Mouse (Mus musculus) cerebellum, adult 11 months (tissue): Measurements from ENCODE around the gene Prkcg.
A peak's percentile ranks its signal among the peaks of the same experiment; 100 is the strongest.

ENCODE experiments used
- DNase-seq: peaks from one replicate; pipeline ENCODE4 v3.0.0; 2022

The Prkcg gene

DNA sequence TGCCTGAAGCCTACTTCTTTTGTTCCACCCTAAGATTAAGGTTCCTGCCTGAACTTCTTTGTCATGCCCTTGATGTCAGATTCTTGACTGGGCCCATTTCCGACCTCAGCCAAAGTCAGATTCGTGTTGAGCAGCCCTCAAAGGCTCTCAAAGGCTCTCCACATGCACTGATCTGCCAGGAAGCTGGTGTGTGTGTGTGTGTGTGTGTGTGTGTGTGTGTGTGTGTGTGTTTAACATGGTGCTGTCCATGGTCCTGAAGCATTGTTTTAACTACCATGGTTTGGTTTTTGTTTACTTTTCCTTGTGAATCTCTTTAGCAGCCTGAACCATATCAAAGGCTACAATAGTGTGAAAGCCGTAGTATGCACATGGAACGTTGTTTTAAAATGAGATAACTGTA is 39.0 kb downstream of the Prkcg start:
- no peak for DNase-seq

DNA sequence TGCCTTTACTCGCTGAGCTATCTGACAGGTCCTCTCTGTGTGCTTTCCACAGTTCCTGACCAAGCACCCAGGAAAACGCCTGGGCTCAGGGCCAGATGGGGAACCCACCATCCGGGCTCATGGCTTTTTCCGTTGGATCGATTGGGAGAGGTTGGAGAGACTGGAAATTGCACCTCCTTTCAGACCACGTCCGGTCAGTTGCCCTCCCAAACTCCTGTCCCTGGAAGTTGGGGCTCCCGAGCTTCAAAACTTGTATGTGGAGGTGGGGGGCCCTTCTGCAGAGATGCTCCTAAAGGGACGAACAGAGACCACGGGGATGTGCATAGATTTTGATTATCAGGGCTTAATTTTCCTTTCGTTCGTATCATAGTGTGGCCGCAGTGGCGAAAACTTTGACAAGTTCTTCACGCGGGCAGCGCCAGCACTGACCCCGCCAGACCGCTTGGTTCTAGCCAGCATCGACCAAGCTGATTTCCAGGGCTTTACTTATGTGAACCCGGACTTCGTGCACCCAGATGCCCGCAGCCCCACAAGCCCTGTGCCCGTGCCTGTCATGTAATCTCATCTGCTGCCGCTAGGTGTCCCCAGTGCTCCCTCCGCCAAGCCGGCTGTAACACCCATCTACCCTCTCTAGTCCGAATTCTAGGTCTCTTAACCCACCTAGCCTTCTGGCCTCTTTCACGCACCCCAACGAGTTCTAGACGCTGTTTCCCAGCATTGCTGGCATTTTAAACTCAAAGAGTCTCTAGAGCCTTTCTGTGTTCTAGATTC is 41.0 kb downstream of the Prkcg start:
- peak; percentile 81 for DNase-seq

DNA sequence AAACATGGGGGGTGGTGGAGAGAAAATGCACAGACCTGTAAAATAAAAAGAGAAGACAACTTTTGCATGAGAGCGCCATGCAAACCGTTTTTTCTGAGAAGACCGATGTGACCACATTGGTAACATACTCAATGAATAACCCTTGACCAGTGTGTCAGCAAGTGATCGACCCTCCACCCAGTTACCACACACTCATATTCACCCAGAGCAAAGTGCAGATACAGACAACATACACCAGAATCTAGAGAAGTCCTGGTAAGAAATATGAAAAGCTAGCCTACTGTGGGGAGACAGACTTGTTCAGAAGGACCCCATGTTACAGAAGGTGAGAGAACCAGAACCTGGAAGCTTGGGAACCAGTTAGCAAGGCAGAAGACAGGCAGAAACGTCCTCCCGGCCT is 42.2 kb downstream of the Prkcg start:
- no peak for DNase-seq

DNA sequence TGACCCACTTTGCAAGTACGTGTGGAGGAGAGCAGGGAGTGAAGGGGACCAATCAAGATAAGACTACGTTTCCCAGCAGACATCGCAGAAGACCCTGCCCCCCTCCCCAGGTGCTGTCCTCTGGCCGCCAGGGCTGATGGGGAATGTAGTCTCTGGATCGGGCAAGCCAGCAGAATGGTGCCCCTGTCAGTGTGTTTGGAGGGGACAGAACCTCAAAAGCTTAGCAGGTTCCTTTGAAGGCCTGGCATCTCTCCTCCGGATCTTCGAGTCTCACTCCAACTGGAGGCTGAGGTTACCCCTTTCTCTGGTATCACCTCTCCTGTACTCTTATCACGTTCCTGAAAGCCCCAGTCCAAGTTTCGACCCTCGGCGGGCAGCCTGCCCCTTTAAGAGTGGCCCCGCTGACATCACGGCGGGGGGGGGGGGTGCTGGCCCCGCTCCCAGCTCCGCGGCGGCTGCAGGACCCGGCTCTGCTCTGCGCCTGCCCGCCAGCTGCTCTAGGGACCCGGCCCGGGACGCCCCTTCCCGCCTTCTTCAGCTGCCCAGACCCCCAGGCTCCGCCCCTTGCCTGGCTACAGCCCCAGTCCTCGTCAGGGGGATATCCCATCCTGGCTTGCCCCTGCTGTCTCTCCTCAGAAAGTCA is 42.7 kb downstream of the Prkcg start:
- DNase-seq = peak; percentile 79

DNA sequence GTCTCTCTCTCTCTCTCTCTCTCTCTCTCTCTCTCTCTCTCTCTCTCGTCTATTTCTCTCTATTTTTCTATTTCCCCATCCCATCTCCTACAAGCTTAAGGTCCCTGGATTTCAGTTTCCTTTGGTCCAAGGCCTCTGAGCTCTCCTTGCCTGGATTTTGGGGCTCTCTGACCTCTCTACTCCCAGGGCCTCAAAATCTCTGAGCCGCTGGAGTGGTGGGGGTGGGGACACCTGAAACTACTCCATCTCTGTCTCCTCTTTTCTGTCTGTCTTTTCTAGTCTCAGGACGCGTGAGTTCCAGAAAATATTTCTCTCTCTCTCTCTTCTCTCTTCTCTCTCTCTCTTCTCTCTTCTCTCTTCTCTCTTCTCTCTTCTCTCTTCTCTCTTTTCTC is 43.2 kb downstream of the Prkcg start:
- no peak for DNase-seq

- peak; percentile 63 for DNase-seq
Observed at GRCm38 (mm10) chr7:3332619-3333521, 43.9 kb downstream of the Prkcg start, which contains the start of gene Cacng7. Cacng7 (plus strand) TSS chr7:3332955.

DNA sequence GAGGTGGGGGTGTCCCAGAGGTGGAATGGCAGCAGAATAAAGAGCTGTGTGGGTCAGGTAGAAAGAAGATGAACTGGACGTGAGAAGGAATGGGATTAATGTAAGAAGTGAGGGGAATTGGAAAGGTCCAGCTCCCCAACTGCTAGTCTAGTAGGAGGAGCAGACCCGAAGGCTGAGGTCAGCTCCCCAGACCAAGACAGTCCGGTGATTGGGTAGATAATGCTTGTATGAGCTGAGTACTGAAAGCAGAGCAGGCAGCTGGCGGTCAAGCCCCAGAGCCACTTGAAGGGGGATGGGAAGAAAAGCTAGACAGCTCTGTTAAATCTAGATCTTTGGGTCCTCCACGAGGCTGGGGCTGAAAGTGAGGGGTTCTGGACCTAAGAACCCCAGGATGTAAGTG is 44.6 kb downstream of the Prkcg start:
- DNase-seq = peak; percentile 32

DNA sequence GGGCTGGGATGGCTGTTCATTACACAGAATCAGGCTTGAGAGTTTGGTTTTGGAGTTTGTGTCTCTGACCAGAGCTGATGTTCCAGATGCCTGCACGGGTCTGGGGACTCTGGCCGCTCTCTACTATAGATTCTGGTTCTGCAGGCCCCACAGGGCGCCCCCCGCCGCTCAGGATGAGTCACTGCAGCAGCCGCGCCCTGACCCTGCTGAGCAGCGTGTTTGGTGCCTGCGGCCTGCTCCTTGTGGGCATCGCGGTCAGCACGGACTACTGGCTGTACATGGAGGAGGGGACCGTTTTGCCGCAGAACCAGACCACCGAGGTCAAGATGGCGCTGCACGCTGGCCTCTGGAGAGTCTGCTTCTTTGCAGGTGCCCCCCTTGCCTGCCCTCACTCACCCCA is 47.4 kb downstream of the Prkcg start:
- peak; percentile 17 for DNase-seq

DNA sequence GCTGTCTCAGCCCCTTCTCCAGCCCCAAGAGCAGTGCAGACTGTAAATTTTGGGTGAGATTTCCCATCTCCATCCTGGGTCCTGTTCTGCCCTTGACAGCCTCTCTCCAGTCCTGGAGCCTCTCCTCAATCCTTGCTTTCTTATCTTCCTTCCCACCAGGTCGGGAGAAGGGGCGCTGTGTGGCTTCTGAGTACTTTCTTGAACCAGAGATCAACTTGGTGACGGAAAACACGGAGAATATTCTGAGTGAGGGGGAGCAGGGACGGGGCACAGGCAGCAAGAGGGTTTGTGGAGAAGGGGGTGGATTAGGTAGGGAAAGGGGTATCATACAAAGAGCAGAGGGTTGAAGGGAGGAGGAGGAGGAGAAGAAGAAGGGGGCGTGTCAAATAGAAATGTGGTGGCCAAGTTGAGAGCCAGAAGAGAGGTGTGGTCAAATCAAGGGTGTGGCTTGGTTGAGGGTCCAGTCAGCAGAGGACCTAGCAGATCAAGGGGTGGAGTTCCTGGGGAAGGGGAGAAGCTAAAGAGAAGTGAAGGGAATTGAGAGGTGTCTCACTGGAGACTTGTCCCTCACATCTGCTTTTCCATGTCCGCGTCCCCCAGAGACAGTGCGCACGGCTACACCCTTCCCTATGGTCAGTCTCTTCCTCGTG is 49.4 kb downstream of the Prkcg start:
- DNase-seq = no peak

DNA sequence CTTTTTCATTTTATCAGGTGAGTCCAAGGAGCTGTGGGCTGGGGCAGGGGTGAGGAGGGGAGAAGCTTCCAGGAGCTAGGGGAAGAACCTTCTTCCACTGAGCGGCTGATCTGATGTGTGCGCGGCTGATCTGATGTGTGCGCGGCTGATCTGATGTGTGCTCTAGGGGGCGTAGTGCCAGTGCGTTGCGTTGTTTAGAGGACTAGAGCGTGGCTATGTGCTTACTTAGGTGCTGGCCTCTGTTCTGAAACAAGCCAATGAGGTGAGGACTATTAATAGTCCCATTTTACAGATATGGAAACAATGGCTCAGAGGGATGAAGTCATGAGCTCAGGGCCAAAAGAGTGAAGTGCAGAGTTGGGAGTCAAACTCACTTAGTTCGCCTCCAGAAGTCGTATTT is 50.0 kb downstream of the Prkcg start:
- no peak for DNase-seq

DNA sequence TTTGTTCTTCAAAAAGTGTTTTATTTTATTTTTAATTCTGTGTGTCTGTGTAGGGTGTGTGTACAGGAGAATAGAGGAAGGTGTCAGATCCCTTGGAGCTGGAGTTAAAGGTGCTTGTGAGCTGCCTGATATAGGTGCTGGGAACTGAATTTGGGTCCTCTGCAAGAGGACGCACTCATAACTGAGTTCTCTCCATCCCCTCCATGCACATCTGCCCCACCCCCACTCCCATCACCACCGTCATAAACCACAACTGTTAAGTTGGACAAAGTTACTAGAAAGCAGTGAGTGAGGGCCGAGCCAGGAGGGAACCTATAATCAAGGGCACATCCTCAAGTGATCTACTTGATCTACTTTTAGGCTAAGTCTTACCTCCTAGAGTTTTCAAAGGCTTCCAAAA is 54.9 kb downstream of the Prkcg start:
- DNase-seq = no peak

DNA sequence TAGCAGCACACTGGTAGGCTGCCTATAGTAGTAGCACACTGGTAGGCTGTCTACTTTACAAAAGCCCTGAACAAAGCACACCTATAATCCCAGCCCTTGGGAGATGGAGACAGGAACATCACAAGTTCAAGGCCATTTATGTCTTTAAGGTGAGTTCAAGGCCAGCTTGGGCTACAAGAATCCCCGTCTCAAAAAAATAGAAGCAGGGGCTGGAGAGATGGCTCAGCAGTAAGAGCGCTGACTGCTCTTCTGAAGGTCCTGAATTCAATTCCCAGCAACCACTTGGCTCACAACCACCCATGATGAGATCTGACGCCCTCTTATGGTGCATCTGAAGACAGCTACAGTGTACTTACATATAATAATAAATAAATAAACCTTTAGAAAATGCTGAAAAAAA is 56.3 kb downstream of the Prkcg start:
- no peak for DNase-seq

GRCm38 (mm10) chr7:3347366-3348287 is 58.6 kb downstream of the Prkcg start:
- no peak for DNase-seq

- no peak for DNase-seq
Observed at GRCm38 (mm10) chr7:3348326-3348725, 59.3 kb downstream of the Prkcg start.

- no peak for DNase-seq
Observed at GRCm38 (mm10) chr7:3349775-3350174, 60.8 kb downstream of the Prkcg start.

DNA sequence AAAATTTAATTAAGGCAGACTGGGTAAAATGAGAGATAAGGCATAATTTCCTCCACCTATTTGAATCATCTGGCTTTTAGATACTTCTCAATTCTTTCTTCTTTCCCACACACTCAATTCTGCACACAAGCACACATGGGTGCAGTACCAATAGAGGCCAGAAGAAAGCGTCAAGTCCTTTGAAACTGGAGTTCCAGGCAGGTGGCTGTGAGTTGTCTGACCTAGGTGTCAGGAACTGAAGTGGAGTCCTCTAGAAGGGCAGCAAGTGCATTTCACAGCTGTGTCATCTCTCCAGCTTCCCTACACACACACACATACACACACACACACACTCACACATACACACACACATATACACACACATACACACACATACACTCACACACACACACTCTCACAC is 62.6 kb downstream of the Prkcg start:
- DNase-seq = no peak

DNA sequence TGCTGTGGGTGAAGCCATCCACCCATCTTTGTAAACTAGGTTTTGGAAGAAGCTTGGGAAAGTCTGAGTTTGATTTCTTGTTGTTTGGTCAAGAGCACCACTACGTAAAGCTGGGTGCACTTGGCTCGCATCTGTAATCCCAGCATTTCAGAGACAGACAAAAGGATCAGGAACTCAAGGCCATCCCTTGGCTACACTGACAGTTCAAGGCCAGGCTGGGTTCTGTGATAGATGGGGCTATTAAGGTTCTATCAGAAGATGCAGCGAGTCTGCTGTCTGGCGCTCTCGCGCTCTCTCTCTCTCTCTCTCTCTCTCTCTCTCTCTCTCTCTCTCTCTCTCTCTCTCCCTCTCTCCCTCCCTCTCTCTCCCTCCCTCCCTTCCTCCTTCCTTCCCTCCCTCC is 65.9 kb downstream of the Prkcg start:
- no peak for DNase-seq

DNA sequence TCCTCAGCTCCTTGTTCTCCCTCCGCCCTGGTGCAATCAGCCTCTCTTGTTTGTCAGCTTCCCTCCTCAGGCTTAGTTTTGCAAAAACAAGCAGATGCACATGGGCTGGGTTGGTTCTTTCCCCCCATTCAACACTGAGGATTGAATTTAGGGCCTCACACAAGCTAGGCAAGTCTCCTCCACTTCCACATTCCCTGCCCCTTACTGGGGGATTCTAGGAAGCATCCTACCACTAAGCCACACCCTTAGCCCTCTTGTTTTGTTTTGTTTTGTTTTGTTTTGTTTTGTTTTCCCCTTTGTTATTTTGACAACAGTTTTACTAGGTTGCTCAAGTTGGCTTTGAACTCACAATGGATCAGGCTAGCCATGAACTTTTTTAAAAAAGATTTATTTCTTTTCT is 71.7 kb downstream of the Prkcg start:
- no peak for DNase-seq

DNA sequence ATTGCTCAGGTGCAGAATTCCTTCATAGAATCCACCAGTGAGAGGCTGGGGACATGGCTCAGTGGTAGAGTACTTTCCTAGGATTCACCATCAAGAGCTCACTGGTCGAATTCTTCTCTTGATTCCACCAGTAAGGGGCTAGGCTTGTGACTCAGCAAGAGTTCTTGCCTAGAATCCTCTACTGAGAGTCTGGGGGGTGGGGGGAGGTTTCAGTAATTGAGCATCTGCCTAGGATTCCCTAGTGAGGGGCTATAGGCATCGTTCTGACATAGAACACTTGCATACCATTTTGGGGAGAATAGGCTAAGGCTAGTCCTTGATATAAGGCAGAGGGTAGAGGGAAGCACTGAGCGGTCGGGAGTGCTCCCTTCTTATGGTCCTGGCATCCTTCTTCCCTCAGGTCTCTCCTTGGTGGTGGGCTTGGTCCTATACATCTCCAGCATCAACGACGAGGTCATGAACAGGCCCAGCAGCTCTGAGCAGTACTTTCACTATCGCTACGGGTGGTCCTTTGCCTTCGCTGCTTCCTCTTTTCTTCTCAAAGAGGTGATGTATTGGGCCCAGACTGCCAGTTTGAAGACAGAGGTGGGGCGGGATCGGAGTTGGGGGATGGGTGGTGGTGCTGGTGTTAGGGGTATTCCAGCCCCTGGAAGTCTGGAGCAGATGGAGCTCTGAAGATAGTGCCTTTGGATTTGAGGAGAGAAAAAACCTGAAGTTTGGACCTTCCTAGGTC is 76.7 kb downstream of the Prkcg start:
- no peak for DNase-seq

DNA sequence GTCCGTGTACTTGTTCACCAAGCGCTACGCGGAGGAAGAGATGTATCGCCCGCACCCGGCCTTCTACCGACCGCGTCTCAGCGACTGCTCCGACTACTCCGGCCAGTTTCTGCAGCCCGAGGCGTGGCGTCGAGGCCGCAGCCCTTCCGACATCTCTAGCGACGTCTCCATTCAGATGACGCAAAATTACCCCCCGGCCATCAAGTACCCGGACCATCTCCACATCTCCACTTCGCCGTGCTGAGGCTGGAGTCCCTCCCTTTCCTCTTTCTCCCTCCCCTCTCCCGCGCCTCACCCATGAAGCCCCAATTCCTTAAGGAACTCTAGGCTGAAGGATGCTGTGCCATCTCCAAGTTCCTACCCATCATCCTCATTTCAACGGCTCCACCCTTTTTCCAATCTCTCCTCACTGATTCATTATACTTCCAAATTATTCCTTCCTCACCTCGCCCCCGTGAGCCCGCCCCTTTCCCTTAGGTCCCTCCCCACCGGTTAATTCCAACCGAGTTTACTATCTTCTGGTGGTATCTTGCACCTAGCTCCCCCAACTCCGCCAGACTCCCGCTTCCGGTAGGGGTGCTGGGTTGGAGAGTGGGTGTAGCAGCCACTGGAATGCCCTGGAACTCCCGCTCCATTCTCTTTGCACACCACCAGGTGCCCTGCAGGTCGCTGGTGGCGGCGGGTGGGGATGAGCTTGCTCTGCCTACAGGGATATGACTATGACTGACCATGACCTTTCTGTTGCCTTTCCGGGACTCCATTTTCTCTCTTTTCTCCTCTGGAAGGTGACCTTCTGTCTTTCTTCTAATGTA is 77.9 kb downstream of the Prkcg start:
- no peak for DNase-seq
